Mouse (Mus musculus) spleen, adult 2 months (tissue): ENCODE results near the gene Syt8.

Experiments used
- CTCF ChIP-seq: fragments of 200-500 bp; IDR thresholded peaks from 2 replicates; pipeline ENCODE4 v1.5.1; 2011; ENCODE audit warnings: mild to moderate bottlenecking, inconsistent platforms; ENCODE audit not compliant: insufficient read depth, insufficient read length, insufficient replicate concordance; ENCODE audit errors: extremely low read depth
- POLR2A ChIP-seq: fragments of 200-500 bp; IDR thresholded peaks from 2 replicates; pipeline ENCODE4 v1.6.1; 2011; ENCODE audit warnings: low read depth, low read length, inconsistent platforms

DNA sequence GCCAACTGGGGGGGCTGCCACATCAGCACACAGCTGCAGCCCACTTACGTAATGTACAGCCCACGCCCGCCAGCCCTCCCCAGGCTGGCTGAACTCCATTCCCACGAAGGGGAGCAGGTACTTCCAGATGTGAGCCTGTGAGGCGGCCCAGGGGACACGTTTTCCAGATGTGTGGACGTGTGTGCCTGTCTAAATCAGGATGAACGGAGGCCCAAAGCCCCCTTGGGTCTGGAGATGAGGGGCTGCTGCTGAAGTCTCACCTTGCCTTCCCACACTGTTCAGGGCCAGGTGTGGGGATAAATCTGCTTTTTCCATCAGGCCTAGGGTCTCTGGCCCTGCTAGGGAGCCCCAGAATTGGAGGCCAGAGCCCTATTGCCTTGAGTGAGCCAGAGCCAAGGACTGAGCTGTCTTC, 52.1 kb downstream of the Syt8 start:
- TF ChIP-seq POLR2A (no peak), CTCF (no peak)
